Comparison of ENCODE assay signal across 21 mouse cellular contexts in the genomic region with DNA sequence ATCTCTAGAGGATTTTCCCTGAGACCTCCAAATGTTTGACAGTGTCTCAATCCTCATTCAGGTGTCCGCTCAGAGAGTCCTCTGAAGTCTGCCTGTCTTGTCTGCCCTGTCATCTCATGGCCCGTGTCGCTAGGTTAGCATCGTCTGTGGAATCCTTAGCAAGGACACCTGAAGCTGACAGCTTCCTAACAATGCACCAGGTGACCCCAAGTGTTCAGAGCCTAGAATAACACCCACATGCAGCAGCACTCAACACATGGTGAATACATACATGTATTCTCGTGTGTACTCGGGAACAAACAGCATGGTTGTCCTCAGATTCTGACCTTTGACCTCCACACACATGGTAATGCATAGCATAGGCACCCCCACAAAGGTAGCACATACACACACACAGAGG.
"Had no signal": no experiment of that assay in that cellular context is flagged by ENCODE, and none has a peak within 500 bp of the region (broad histone marks: within the 10 kb centered on the region; RNA-seq: fewer than 3 reads in every experiment).

No protein-coding gene starts in this region.

- H3K27me3 ChIP-seq: liver, embryonic 12.5 days; liver, embryonic 15.5 days; midbrain, embryonic 13.5 days; neural tube, embryonic 12.5 days; neural tube, embryonic 15.5 days had no signal

- H3K36me3 ChIP-seq: limb, embryonic 10.5 days; limb, embryonic 13.5 days; liver, embryonic 12.5 days; liver, embryonic 15.5 days; midbrain, embryonic 13.5 days; neural tube, embryonic 12.5 days; neural tube, embryonic 15.5 days had no signal

- ATAC-seq: liver, embryonic 12.5 days; midbrain, embryonic 13.5 days had no signal

- H3K4me1 ChIP-seq: liver, embryonic 12.5 days; liver, embryonic 15.5 days had no signal

- H3K9me3 ChIP-seq: limb, embryonic 10.5 days; limb, embryonic 13.5 days; liver, embryonic 12.5 days; liver, embryonic 15.5 days; midbrain, embryonic 13.5 days; neural tube, embryonic 12.5 days; neural tube, embryonic 15.5 days had no signal

- H3K9ac ChIP-seq: limb, embryonic 13.5 days; liver, embryonic 12.5 days; liver, embryonic 15.5 days; midbrain, embryonic 13.5 days; neural tube, embryonic 12.5 days; neural tube, embryonic 15.5 days had no signal

- H3K4me3 ChIP-seq: layer of hippocampus, adult 2 months; limb, embryonic 10.5 days; limb, embryonic 13.5 days; liver, embryonic 12.5 days; liver, embryonic 15.5 days; midbrain, embryonic 13.5 days; neural tube, embryonic 12.5 days; neural tube, embryonic 15.5 days had no signal

- H3K27ac ChIP-seq: kidney, postnatal 0 days; layer of hippocampus, adult 2 months; limb, embryonic 10.5 days; limb, embryonic 13.5 days; liver, embryonic 12.5 days; liver, embryonic 15.5 days; midbrain, embryonic 13.5 days; neural tube, embryonic 12.5 days; neural tube, embryonic 15.5 days; stomach, postnatal 0 days had no signal

- H3K4me2 ChIP-seq: limb, embryonic 13.5 days; liver, embryonic 12.5 days; liver, embryonic 15.5 days; midbrain, embryonic 13.5 days; neural tube, embryonic 12.5 days; neural tube, embryonic 15.5 days had no signal

- DNase-seq: layer of hippocampus, adult 9-11 months; liver; lung, adult 18-20 months; lung, postnatal 10 days; lung, postnatal 4 days; right cerebral cortex, adult 18-20 months; right cerebral cortex, postnatal 14 days; right cerebral cortex, postnatal 4 days; thymus, adult 2 months; thymus, postnatal 14 days; thymus, postnatal 4 days had no signal
